Mouse (Mus musculus): Measurements from ENCODE around the gene Gucy1b2. TPM values are rescaled to one million over a fixed set of nuclear protein-coding genes. Genes with fewer than 3 reads are reported as not detected.

The Gucy1b2 gene
- polyA plus RNA-seq, 1 experiment from 2014 or later, result not detected

DNA sequence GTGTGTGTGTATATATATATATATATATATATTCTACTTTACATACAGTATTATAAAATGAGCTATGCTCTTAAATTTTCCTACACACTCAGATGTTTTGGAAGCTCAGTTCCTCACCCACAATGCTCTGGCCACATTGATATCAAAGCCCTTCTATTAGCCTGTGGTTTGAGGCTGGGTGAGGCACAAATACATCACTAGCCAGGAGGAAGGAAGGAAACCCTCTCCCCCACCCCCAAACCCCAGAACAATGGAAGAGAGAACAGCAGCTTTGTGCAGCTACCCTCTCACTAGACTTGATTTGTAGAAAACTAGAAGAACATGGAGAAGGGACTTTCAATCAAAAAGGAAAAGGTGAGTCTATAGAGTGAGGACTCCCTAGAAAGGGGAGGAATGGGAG, 16.1 kb downstream of the Gucy1b2 start:
- no peaks in the 10 kb centered on the region for H3K27me3 ChIP-seq (ENCODE audit: control insufficient read depth, insufficient read depth, low read length)
- no peak overlapping the region for H3K4me3 ChIP-seq (ENCODE audit: low read depth, low read length)
- ATAC-seq (ENCODE audit: low FRiP score, low TSS enrichment), result no peak
- no peak overlapping the region for H3K4me2 ChIP-seq (replicated peaks; ENCODE audit: low read depth)
- no peaks in the 10 kb centered on the region for H3K9me3 ChIP-seq (ENCODE audit: control insufficient read depth, low read length)
- no peaks in the 10 kb centered on the region for H3K36me3 ChIP-seq (ENCODE audit: control insufficient read depth, insufficient read depth, low read length)
- DNase-seq (ENCODE audit: low spot score), result no peak
- H3K9ac ChIP-seq (ENCODE audit: low read length), result no peak overlapping the region
- no peak overlapping the region for H3K27ac ChIP-seq (replicated peaks)
- H3K4me1 ChIP-seq (replicated peaks; ENCODE audit: control insufficient read depth, insufficient read depth), result no peaks in the 10 kb centered on the region
- no peak for TF ChIP-seq CTCF (IDR thresholded peaks at IDR 0.05; ENCODE audit: low read depth)
- no peak for TF ChIP-seq EP300 (optimal IDR thresholded peaks at IDR 0.05)

DNA sequence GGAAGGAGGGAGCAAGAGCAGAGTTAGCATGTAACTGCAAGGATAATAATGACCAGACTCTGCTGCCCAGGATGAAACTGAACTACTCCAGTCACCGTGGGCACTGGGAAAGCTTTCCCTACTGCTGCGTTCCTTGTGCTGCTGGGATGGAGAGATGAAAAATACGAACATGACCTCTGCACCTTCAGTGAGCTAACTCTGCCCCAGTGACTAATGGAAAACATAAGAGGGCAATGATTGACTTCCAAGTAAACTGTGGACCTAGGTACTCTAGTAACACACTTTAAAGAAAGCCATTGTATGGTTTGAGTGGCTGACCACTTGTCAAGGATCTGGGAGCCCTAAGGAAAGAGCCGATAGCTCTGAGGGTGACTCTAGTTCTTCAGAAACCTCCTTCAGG, 17.9 kb downstream of the Gucy1b2 start:
- no peak overlapping the region for H3K27ac ChIP-seq (replicated peaks)
- DNase-seq (ENCODE audit: low spot score) (no peak), ATAC-seq (ENCODE audit: low FRiP score, low TSS enrichment) (no peak)
- WGBS, result 58% methylated on average over 4 of the region's 4 CpGs
- no peaks in the 10 kb centered on the region for H3K9me3 ChIP-seq (ENCODE audit: control insufficient read depth, low read length)
- H3K9ac ChIP-seq (ENCODE audit: low read length), result no peak overlapping the region
- TF ChIP-seq CTCF (IDR thresholded peaks at IDR 0.05; ENCODE audit: low read depth), result no peak
- no peak for TF ChIP-seq EP300 (optimal IDR thresholded peaks at IDR 0.05)
- H3K4me1 ChIP-seq (replicated peaks; ENCODE audit: control insufficient read depth, insufficient read depth), result no peaks in the 10 kb centered on the region
- no peaks in the 10 kb centered on the region for H3K27me3 ChIP-seq (ENCODE audit: control insufficient read depth, insufficient read depth, low read length)
- no peak overlapping the region for H3K4me3 ChIP-seq (ENCODE audit: low read depth, low read length)
- no peak overlapping the region for H3K4me2 ChIP-seq (replicated peaks; ENCODE audit: low read depth)
- H3K36me3 ChIP-seq (ENCODE audit: control insufficient read depth, insufficient read depth, low read length), result no peaks in the 10 kb centered on the region

DNA sequence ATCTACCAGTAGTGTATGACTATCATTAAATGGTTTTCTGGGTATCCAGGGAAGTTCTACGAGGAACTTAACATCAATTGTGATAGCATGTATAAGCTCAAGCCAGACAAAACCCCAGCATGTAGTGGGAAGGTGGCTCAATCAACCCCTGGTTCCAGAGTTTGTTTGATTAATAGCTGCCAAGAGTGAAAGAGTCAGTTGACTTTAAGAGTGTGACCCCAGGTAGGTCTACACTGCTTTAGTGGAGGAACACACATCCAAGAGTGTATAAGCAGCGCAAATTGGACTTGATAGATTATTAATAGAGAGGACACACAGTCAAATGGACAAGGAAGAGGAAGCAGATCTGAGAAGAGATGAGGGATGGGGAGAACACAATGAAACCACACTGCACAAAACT, 18.3 kb downstream of the Gucy1b2 start:
- DNase-seq (ENCODE audit: low spot score) (no peak), ATAC-seq (ENCODE audit: low FRiP score, low TSS enrichment) (no peak)
- 90% methylated on average over 2 of the region's 2 CpGs for WGBS
- no peak overlapping the region for H3K4me2 ChIP-seq (replicated peaks; ENCODE audit: low read depth)
- no peaks in the 10 kb centered on the region for H3K9me3 ChIP-seq (ENCODE audit: control insufficient read depth, low read length)
- no peak overlapping the region for H3K4me3 ChIP-seq (ENCODE audit: low read depth, low read length)
- H3K36me3 ChIP-seq (ENCODE audit: control insufficient read depth, insufficient read depth, low read length), result no peaks in the 10 kb centered on the region
- no peak overlapping the region for H3K27ac ChIP-seq (replicated peaks)
- no peaks in the 10 kb centered on the region for H3K27me3 ChIP-seq (ENCODE audit: control insufficient read depth, insufficient read depth, low read length)
- H3K9ac ChIP-seq (ENCODE audit: low read length), result no peak overlapping the region
- H3K4me1 ChIP-seq (replicated peaks; ENCODE audit: control insufficient read depth, insufficient read depth), result no peaks in the 10 kb centered on the region
- TF ChIP-seq CTCF (IDR thresholded peaks at IDR 0.05; ENCODE audit: low read depth), result no peak
- no peak for TF ChIP-seq EP300 (optimal IDR thresholded peaks at IDR 0.05)

DNA sequence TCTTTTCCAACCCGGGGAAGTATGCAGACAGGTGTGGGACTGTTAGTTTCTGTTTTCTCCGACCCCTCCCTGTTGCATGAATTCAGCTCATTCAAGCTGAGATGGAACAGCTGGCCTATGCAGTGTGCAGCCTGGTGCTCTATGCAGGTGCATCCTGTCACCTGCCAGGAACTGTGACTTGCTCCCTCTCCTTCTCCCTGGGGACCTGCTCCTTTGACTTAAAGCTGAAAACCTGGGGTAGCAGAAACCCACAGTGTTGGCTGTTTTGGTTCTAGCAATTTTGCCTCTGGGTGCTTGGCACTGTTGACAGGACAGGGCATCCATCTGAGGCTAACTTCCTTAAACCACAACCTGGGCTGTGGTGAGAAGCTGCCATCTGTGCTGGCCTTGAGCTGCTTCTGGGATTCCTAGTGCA, 30.8 kb downstream of the Gucy1b2 start:
- Histone ChIP-seq H3K4me3 (ENCODE audit: low read depth, low read length) (no peak overlapping the region), H3K4me1 (replicated peaks; ENCODE audit: control insufficient read depth, insufficient read depth) (no peaks in the 10 kb centered on the region), H3K4me2 (replicated peaks; ENCODE audit: low read depth) (no peak overlapping the region), H3K9me3 (ENCODE audit: control insufficient read depth, low read length) (no peaks in the 10 kb centered on the region), H3K36me3 (ENCODE audit: control insufficient read depth, insufficient read depth, low read length) (no peaks in the 10 kb centered on the region), H3K9ac (ENCODE audit: low read length) (no peak overlapping the region), H3K27ac (replicated peaks) (no peak overlapping the region), H3K27me3 (ENCODE audit: control insufficient read depth, insufficient read depth, low read length) (no peaks in the 10 kb centered on the region)
- TF ChIP-seq EP300 (optimal IDR thresholded peaks at IDR 0.05), result no peak
- TF ChIP-seq CTCF (IDR thresholded peaks at IDR 0.05; ENCODE audit: low read depth), result no peak
- WGBS, result 47% methylated on average over 2 of the region's 2 CpGs
- DNase-seq (ENCODE audit: low spot score), result no peak
- ATAC-seq (ENCODE audit: low FRiP score, low TSS enrichment), result no peak

DNA sequence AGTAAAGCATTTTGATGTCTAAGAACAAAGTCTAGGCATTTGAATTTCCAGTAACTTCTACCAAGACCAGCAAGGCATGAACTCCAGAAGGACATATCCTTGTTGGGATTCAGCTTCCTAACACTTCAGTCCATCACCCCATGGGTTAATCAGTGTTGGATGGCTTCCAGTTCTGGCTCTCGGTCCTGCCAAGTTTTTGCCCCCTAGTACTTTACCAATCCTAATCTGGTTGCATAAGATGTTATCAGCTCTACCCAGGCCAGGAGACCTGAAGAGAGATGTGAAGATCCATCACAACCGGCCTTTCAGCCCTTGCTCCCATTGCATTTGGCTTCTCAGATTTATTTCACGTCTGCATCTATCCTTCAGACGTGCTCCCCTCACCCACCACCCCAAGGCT, 33.8 kb downstream of the Gucy1b2 start:
- Histone ChIP-seq H3K4me3 (ENCODE audit: low read depth, low read length) (no peak overlapping the region), H3K9ac (ENCODE audit: low read length) (no peak overlapping the region), H3K27ac (replicated peaks) (no peak overlapping the region), H3K4me1 (replicated peaks; ENCODE audit: control insufficient read depth, insufficient read depth) (no peaks in the 10 kb centered on the region), H3K27me3 (ENCODE audit: control insufficient read depth, insufficient read depth, low read length) (no peaks in the 10 kb centered on the region), H3K9me3 (ENCODE audit: control insufficient read depth, low read length) (no peaks in the 10 kb centered on the region), H3K36me3 (ENCODE audit: control insufficient read depth, insufficient read depth, low read length) (no peaks in the 10 kb centered on the region), H3K4me2 (replicated peaks; ENCODE audit: low read depth) (no peak overlapping the region)
- ATAC-seq (ENCODE audit: low FRiP score, low TSS enrichment) (no peak), DNase-seq (ENCODE audit: low spot score) (no peak)
- 56% methylated on average over 4 of the region's 4 CpGs for WGBS
- TF ChIP-seq EP300 (optimal IDR thresholded peaks at IDR 0.05) (no peak), CTCF (IDR thresholded peaks at IDR 0.05; ENCODE audit: low read depth) (no peak)

DNA sequence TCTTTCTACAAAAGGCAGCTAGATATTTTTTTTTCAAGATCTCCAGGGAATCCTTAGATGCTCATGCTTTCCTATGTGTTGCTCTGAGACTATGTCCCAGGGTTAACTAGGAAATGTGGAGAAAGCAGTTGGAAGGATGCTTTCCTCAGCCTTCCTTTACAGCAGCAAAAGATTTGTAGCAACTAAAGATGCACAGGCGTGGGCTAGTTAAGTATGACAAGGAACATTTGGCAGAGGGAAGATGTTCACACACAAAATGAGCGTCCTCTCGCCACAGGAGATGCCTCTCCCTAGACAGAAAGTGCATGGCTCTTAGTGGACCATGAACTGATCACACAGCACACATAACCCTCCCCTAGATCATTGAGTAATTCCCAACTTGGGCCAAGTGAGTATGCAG, 38.6 kb downstream of the Gucy1b2 start:
- H3K4me3 ChIP-seq (ENCODE audit: low read depth, low read length), result no peak overlapping the region
- TF ChIP-seq CTCF (IDR thresholded peaks at IDR 0.05; ENCODE audit: low read depth) (no peak), EP300 (optimal IDR thresholded peaks at IDR 0.05) (no peak)
- no peaks in the 10 kb centered on the region for H3K4me1 ChIP-seq (replicated peaks; ENCODE audit: control insufficient read depth, insufficient read depth)
- ATAC-seq (ENCODE audit: low FRiP score, low TSS enrichment) (no peak), DNase-seq (ENCODE audit: low spot score) (no peak)
- no peak overlapping the region for H3K27ac ChIP-seq (replicated peaks)
- H3K27me3 ChIP-seq (ENCODE audit: control insufficient read depth, insufficient read depth, low read length), result no peaks in the 10 kb centered on the region
- H3K9ac ChIP-seq (ENCODE audit: low read length), result no peak overlapping the region
- H3K4me2 ChIP-seq (replicated peaks; ENCODE audit: low read depth), result no peak overlapping the region
- 68% methylated on average over 3 of the region's 3 CpGs for WGBS
- no peaks in the 10 kb centered on the region for H3K9me3 ChIP-seq (ENCODE audit: control insufficient read depth, low read length)
- H3K36me3 ChIP-seq (ENCODE audit: control insufficient read depth, insufficient read depth, low read length), result no peaks in the 10 kb centered on the region

All from stomach, postnatal 0 days (tissue).